Mouse (Mus musculus) naive thymus-derived CD4-positive, alpha-beta T cell, adult 2 months (primary cell): ENCODE measurements around the gene Aph1c.
"Not testable (repeated sequence)": the region's sequence is repeated elsewhere in the genome, so short reads cannot be mapped to it uniquely, and the experiment has no call there.

Experiments
- DNase-seq: peaks from one replicate; pipeline ENCODE4 v3.0.0-alpha.2; 2011; ENCODE audit warnings: low read depth

The Aph1c gene

GRCm38 (mm10) chr9:66834318-66835096 lies at the start of gene Aph1c:
Aph1c (minus strand) TSS chr9:66834726.
- peak; percentile 99 for DNase-seq

DNA sequence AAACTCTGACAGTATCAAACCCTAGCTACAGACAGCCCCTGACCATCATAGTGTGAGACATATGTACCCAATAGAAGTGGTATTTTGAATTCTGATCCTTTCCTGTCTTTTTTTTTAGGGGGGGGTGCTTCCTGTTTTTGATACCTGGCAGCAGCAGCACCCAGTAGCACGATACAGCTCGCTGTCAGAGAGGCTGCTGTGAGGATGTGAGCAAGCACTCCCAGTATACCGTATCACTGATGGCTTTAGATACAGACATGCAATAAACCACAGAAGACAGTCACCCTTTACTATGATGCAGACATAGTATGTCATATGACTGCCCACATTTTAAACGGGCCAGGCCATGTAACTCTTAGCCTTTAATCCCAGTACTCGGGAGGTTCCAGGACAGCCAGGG lies 49.0 kb upstream of the Aph1c start:
- DNase-seq, result peak; percentile 71

DNA sequence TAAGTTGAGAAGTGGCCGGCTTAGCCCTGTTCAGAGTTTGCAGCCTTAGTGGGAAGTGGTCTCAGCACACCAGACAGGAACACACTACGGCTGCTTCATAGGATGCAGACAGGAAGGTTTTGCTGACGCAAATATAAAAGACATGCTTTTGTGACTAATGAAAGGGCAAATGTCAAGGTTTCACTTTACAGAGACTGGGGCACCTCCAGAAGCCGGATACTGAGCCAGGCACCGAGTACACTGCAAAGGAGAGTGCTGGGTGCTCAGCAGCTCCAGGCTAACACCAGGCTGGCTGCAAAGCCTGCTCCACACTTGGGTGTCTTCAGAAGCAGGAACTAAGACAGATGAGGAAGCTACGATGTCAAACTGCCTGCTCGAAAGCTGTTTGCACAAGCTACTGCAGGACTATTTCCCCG lies 47.9 kb upstream of the Aph1c start:
- DNase-seq, result peak; percentile 80

DNA sequence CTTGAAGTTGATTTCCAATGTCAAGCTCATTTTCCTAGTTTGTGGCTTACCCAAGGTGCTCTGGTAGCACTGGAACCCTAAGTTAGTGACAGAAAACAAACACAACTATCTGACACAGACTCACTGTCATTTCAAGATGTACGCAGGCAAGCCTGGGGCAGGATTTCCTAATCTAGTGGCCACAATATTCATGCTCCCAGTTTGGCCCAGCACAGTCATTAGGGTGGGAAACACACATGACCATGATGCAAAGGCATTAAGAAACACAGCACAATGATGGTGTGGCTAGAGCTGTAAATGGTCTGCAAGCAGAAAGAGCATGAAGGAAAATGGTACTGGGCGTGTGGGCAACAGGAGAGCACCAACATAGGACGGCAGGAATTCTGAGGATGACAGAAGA lies 47.3 kb upstream of the Aph1c start:
- no peak for DNase-seq

- DNase-seq, result no peak
Observed at GRCm38 (mm10) chr9:66880752-66881151, 46.2 kb upstream of the Aph1c start.

GRCm38 (mm10) chr9:66879486-66879885 lies 45.0 kb upstream of the Aph1c start:
- no peak for DNase-seq

DNA sequence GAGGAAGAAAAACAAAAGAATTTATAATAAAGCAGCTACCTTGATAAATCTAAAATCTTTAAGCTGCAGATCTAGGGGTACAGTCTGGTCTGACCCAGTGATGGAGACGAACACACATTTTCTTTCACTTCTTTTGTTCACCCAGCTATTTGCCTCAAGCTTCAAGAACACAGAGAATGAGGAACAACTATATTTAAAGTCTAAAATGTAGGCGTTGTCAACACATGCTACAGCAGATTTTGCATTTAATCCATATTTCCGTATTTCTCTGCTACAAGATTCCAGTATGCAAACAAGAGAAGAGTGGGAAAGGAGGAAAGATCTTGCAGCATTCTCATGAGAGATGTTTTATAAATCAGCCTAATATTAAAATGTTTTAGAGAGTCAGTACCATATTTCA lies 44.4 kb upstream of the Aph1c start:
- no peak for DNase-seq

GRCm38 (mm10) chr9:66876577-66876976 lies 42.1 kb upstream of the Aph1c start:
- DNase-seq, result no peak

- DNase-seq, result no peak
Observed at GRCm38 (mm10) chr9:66874297-66874696, 39.8 kb upstream of the Aph1c start.

DNA sequence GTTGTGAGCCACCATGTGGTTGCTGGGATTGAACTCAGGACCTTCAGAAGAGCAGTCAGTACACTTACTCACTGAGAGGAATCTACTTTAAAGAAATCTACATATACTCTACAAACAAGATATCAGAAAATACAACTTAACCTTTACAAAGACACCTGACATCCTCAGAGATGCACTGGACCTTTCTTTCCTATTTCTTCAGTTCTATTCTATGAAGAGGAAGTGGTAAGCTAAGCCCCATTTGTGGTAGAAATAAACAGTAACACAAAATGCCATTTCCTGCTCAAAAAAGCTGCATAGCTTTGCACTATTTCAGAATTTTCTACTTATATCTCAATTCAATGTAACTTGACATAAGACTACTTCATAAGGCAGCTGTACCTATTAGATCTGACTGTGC lies 39.0 kb upstream of the Aph1c start:
- peak; percentile 67 for DNase-seq

GRCm38 (mm10) chr9:66873009-66873408 lies 38.5 kb upstream of the Aph1c start:
- DNase-seq, result not testable (repeated sequence)

DNA sequence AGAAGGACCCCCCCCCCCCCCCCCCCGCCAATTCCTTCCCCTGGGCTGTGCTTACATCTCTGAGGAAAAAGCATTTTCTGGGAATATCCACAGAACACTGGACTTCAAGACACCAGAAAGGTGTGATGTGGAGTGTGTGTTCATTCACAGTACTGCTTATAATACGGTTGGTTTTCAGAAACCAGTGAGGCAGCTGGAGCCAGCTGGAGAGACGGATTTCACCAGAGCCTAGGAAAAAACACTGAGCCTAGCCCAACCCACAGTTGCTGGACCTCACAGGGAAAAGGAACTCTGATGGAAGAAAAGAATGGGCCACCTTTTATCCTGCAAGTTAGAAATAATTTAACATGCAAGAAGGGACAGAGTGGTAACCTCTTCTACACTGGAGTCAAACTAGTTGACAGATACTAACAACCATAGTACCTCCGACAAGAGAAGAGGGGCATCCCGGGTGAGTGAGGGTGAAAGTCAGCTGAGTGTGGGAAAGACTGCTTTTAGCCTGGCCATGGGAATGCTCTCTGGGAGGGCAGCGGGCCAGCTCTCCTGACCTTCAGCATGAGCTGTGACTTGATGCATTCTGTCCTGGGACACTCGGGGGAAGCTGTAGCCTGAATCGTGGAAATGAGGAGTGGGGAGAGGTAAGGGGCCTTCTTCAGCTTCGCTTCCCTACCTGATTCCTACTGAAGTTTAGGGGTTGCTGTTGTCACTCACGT lies 37.6 kb upstream of the Aph1c start:
- no peak for DNase-seq

DNA sequence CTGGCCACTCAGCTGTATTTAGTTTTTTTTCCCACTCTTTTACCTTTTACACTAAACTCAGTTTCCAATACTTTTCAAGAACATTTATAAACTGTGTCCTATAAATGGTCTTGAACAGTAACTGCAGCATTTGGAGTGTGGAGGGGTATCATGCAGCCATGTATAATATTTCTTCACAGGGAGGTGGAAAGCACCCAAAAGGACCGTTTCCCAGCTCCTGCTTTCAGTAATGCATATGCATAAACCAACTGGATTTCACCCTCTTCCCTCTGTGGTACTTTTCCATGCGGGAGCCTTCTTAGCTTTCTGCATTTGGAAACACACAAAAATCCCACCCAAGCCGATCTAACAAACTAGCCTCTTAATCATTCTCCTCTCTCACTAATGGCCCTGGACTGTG lies 30.2 kb upstream of the Aph1c start:
- no peak for DNase-seq

GRCm38 (mm10) chr9:66863456-66863855 lies 28.9 kb upstream of the Aph1c start:
- DNase-seq, result no peak

- DNase-seq, result no peak
Observed at GRCm38 (mm10) chr9:66862202-66862601, 27.7 kb upstream of the Aph1c start.

- DNase-seq, result no peak
Observed at GRCm38 (mm10) chr9:66861104-66861767, 26.7 kb upstream of the Aph1c start.

- no peak for DNase-seq
Observed at GRCm38 (mm10) chr9:66859523-66859922, 25.0 kb upstream of the Aph1c start.

DNA sequence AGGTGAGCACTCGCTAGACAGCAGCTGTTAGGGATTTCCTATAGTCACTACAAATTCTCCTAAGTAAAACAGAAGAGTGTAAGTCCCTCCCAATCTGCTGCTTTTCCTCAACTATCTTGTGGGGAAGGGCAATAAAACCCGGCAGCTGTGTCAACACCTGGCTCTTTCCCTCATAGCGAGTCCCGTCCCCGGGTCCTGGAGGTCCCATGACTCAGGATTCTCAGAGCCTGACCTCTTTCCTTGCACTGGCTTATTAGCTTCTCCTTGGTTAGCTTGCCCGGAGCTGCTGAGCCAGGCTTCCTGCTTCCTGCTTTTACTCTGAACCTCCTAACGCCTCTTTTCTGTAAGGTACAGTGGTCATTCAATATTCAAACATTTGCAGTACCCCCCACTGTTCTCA lies 21.3 kb upstream of the Aph1c start:
- no peak for DNase-seq

DNA sequence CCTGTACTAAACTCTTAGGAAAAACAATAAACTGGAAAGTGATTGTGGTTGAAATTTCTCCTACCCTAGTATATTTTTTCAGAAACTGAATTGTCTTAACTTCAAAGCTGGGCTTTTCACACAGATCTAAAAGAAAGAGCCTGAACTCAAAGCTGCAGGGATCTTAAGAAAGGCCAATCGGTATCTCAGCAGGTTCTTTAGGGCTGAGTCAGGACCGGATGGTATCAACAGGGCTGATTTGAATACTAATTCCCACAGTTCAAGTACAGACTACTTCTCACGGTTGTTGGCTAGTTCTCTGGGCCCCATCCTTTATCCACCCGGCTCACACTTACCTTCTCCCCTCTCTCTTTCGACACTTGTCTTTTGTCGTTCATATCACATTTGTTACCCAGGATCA lies 18.1 kb upstream of the Aph1c start:
- DNase-seq, result no peak

DNA sequence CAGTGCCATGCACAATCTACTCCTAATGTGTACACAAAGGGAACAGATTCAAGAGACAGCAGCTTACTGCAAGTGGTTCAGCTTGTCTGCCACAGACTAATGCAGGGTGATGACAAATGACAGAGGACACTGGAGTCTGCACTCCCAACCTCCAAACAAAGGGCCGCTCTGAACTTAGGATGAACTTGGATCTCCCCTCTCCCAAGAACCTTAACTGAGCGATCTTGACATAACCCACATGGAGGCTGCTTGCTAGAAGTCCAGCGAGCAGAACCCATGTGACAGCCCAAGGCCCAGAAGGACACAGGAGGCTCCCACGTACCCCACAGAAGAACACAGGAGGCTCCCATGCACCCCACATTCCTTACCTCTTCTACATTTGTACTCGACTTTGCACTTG lies 16.4 kb upstream of the Aph1c start:
- no peak for DNase-seq

DNA sequence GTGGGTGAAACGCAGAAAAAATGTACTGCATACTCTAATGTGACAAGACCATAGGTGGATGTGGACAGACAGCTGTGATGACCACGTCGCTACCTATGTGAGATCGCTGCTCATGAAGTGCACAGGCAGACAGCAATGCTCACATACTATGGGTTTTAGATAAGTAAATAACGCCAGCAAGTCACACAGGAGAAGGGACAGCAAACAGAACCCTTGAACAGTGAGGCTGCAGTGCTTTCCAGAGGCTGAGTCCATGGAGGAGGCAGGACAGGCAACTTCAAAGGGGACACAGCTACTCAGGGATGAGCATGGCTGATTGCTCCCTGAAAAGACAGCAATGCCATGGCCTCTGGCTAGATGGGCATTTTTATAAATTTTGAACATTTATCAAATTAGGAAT lies 12.3 kb upstream of the Aph1c start:
- no peak for DNase-seq

- no peak for DNase-seq
Observed at GRCm38 (mm10) chr9:66835097-66835480, 563 bp upstream of the Aph1c start.

- no peak for DNase-seq
Observed at GRCm38 (mm10) chr9:66833851-66834250, 675 bp downstream of the Aph1c start.
